Mouse (Mus musculus) CH12.LX (cell line): ENCODE results near the gene Angptl6. TPM values are rescaled to one million over a fixed set of nuclear protein-coding genes. Genes with fewer than 3 reads are reported as not detected.

Experiments used
- DNase-seq: peaks from one replicate; pipeline ENCODE4 v3.0.0-alpha.2; 2013; ENCODE audit errors: extremely low read depth
- H3K27ac ChIP-seq: 2 replicates; pipeline ENCODE4 v1.5.1; 2012; ENCODE audit warnings: low read depth, mild to moderate bottlenecking, control low read depth, moderate library complexity; ENCODE audit not compliant: insufficient read depth
- H3K27me3 ChIP-seq: replicated peaks from 2 replicates; pipeline ENCODE3; 2012; ENCODE audit warnings: inconsistent platforms
- H3K36me3 ChIP-seq, 2 experiments: replicated peaks in 1 of 2; 2 replicates each; pipeline versions ENCODE3 to v1.6.1; 2012; ENCODE audit warnings: inconsistent platforms in 1 of 2, low read length in 1 of 2, mild to moderate bottlenecking in 1 of 2, mixed read lengths in 1 of 2, moderate library complexity in 1 of 2; ENCODE audit not compliant: control insufficient read depth in 1 of 2, insufficient read depth in 1 of 2
- H3K4me1 ChIP-seq, 2 experiments: 2 replicates each; pipeline ENCODE4 v1.6.1; 2012; ENCODE audit warnings: inconsistent platforms in 1 of 2, moderate library complexity in 1 of 2; ENCODE audit not compliant: insufficient read depth in 2 of 2, control insufficient read depth in 1 of 2
- H3K4me2 ChIP-seq: 2 replicates; pipeline ENCODE4 v1.6.1; 2012; ENCODE audit warnings: low read depth, mild to moderate bottlenecking, control low read depth; ENCODE audit not compliant: poor library complexity, insufficient read depth, severe bottlenecking
- H3K4me3 ChIP-seq, 3 experiments: fragments of 150-350 bp in 1 of 3; sonication (generic) in 1 of 3; replicated peaks in 1 of 3; 2 replicates each; pipeline versions ENCODE3 to v1.5.1; 2011 to 2012; ENCODE audit warnings: low read depth in 2 of 3, low read length in 2 of 3, mild to moderate bottlenecking in 2 of 3, moderate library complexity in 2 of 3, control low read depth in 1 of 3, improper control_type of control experiment in 1 of 3, inconsistent platforms in 1 of 3, mixed read lengths in 1 of 3; ENCODE audit not compliant: poor library complexity in 1 of 3
- H3K79me2 ChIP-seq: replicated peaks from 2 replicates; pipeline ENCODE4 v1.6.1; 2012; ENCODE audit warnings: mild to moderate bottlenecking, moderate library complexity; ENCODE audit not compliant: control insufficient read depth, poor library complexity, insufficient read depth, severe bottlenecking; ENCODE audit errors: extremely low read depth
- H3K9ac ChIP-seq: 2 replicates; pipeline ENCODE4 v1.6.1; 2012; ENCODE audit warnings: low read depth, mild to moderate bottlenecking, control low read depth, moderate library complexity; ENCODE audit not compliant: insufficient read depth
- H3K9me3 ChIP-seq: replicated peaks from 2 replicates; pipeline ENCODE3; 2012; ENCODE audit warnings: low read length, inconsistent platforms, mixed read lengths
- BHLHE40 ChIP-seq: IDR thresholded peaks from 2 replicates; pipeline ENCODE4 v1.6.1; 2011; ENCODE audit warnings: mild to moderate bottlenecking, low read depth, low read length, improper control_type of control experiment
- CHD1 ChIP-seq: IDR thresholded peaks from 2 replicates; pipeline ENCODE4 v1.6.1; 2012; ENCODE audit warnings: low read depth, low read length, improper control_type of control experiment, inconsistent platforms
- ELF1 ChIP-seq: IDR thresholded peaks from 2 replicates; pipeline ENCODE4 v1.6.1; 2014; ENCODE audit warnings: low read depth, mild to moderate bottlenecking, inconsistent platforms, low read length, improper control_type of control experiment
- EP300 ChIP-seq: IDR thresholded peaks from 2 replicates; pipeline ENCODE4 v1.6.1; 2011; ENCODE audit warnings: low read length, improper control_type of control experiment
- ETS1 ChIP-seq: conservative IDR thresholded peaks from 2 replicates; pipeline ENCODE4 v1.6.1; 2012; ENCODE audit warnings: low read depth, mild to moderate bottlenecking, inconsistent platforms, low read length, improper control_type of control experiment, moderate library complexity
- HCFC1 ChIP-seq: IDR thresholded peaks from 2 replicates; pipeline ENCODE4 v1.6.1; 2012; ENCODE audit warnings: low read depth, mild to moderate bottlenecking, inconsistent platforms, low read length, improper control_type of control experiment
- IRF4 ChIP-seq: IDR thresholded peaks from 2 replicates; pipeline ENCODE4 v1.6.1; 2014; ENCODE audit warnings: low read depth, mild to moderate bottlenecking, inconsistent platforms, low read length, improper control_type of control experiment
- JUND ChIP-seq: conservative IDR thresholded peaks from 2 replicates; pipeline ENCODE4 v1.6.1; 2011; ENCODE audit warnings: low read depth, low read length, improper control_type of control experiment
- KAT2A ChIP-seq: IDR thresholded peaks from 2 replicates; pipeline ENCODE4 v1.6.1; 2012; ENCODE audit warnings: low read length, improper control_type of control experiment, inconsistent platforms; ENCODE audit not compliant: insufficient replicate concordance
- MAX ChIP-seq: IDR thresholded peaks from 2 replicates; pipeline ENCODE4 v1.6.1; 2011; ENCODE audit warnings: low read length, improper control_type of control experiment
- MAZ ChIP-seq: IDR thresholded peaks from 2 replicates; pipeline ENCODE4 v1.6.1; 2012; ENCODE audit warnings: low read depth, mild to moderate bottlenecking, inconsistent platforms, low read length, improper control_type of control experiment, moderate library complexity
- MXI1 ChIP-seq: IDR thresholded peaks from 2 replicates; pipeline ENCODE4 v1.6.1; 2011; ENCODE audit warnings: mild to moderate bottlenecking, low read depth, low read length, improper control_type of control experiment
- MYC ChIP-seq: IDR thresholded peaks from 2 replicates; pipeline ENCODE4 v1.6.1; 2011; ENCODE audit warnings: low read depth, mild to moderate bottlenecking, improper control_type of control experiment, low read length
- NRF1 ChIP-seq: IDR thresholded peaks from 2 replicates; pipeline ENCODE4 v1.6.1; 2014; ENCODE audit warnings: low read depth, mild to moderate bottlenecking, inconsistent platforms, low read length, improper control_type of control experiment, moderate library complexity
- POLR2AphosphoS2 ChIP-seq: IDR thresholded peaks from 2 replicates; pipeline ENCODE4 v1.6.1; 2011; ENCODE audit warnings: low read depth, low read length, improper control_type of control experiment
- SMC3 ChIP-seq: IDR thresholded peaks from 2 replicates; pipeline ENCODE4 v1.6.1; 2011; ENCODE audit warnings: low read depth, low read length, improper control_type of control experiment
- TBP ChIP-seq: conservative IDR thresholded peaks from 2 replicates; pipeline ENCODE4 v1.6.1; 2011; ENCODE audit warnings: low read depth, low read length, improper control_type of control experiment
- USF2 ChIP-seq: conservative IDR thresholded peaks from 2 replicates; pipeline ENCODE4 v1.6.1; 2011; ENCODE audit warnings: low read depth, low read length, improper control_type of control experiment
- ZC3H11A ChIP-seq: IDR thresholded peaks from 2 replicates; pipeline ENCODE4 v1.6.1; 2012; ENCODE audit warnings: low read depth, mild to moderate bottlenecking, inconsistent platforms, low read length, improper control_type of control experiment
- ZKSCAN1 ChIP-seq: IDR thresholded peaks from 2 replicates; pipeline ENCODE4 v1.6.1; 2012; ENCODE audit warnings: low read depth, inconsistent platforms, low read length, improper control_type of control experiment, borderline replicate concordance
- ZNF384 ChIP-seq: IDR thresholded peaks from 2 replicates; pipeline ENCODE4 v1.6.1; 2012; ENCODE audit warnings: low read depth, low read length, improper control_type of control experiment, inconsistent platforms
- dilution Hi-C: fragments of 300-500 bp; cut with MboI; formaldehyde crosslinking; loops from 2 replicates; pipeline ENCODE4 v1.14.3; 2020; ENCODE audit warnings: low sequenced_read_pairs; ENCODE audit not compliant: extremely low pct_unique_long_range_greater_than_20kb, extremely low pct_ligation_motif_present
- in situ Hi-C: fragments of 300-500 bp; cut with MboI; formaldehyde crosslinking; loops from 3 replicates; pipeline ENCODE4 v1.14.3; 2019; ENCODE audit warnings: low sequenced_read_pairs, low pct_ligation_motif_present, low pct_unique_long_range_greater_than_20kb, mixed read lengths
- polyA plus RNA-seq: library from polyadenylated mRNA; unstranded; fragments of >175 nt; gene quantifications from 2 replicates; pipeline ENCODE4 v1.2.1, GENCODE M21; 2012; ENCODE audit warnings: low read depth; ENCODE audit not compliant: insufficient read length
- total RNA-seq, 2 experiments: library from RNA; depleted of rRNA; stranded (reverse); fragments of 300-350 nt in 1 of 2; fragments of >200 nt in 1 of 2; gene quantifications; 2 replicates each; pipeline ENCODE4 v1.2.3; 2012 to 2014

Gene Angptl6
- total and polyA plus RNA-seq, 3 experiments: 0.57 to 11.8 (median 2.0) TPM

GRCm38 (mm10) chr9:20875021-20875790 lies 4.3 kb downstream of the Angptl6 start:
- TF ChIP-seq SMC3: no peak
- TF ChIP-seq EP300: no peak
- no peak for TF ChIP-seq MAX
- TF ChIP-seq MYC: no peak
- no peak for TF ChIP-seq NRF1
- no peak for TF ChIP-seq USF2
- TF ChIP-seq ZC3H11A: no peak
- no peak for TF ChIP-seq CHD1
- TF ChIP-seq JUND: no peak
- no peak for TF ChIP-seq ETS1
- no peak for TF ChIP-seq TBP
- TF ChIP-seq MXI1: no peak
- TF ChIP-seq ZNF384: no peak
- no peak for TF ChIP-seq ZKSCAN1
- TF ChIP-seq IRF4: no peak
- TF ChIP-seq BHLHE40: no peak
- no peak for TF ChIP-seq HCFC1
- TF ChIP-seq POLR2AphosphoS2: no peak; the same call in 1 of the 2 replicates
- TF ChIP-seq MAZ: no peak
- Histone ChIP-seq H3K79me2 (no peaks in the 10 kb centered on the region), H3K4me3 (no peak overlapping the region), H3K4me2 (no peak overlapping the region), H3K36me3 (peaks cover 43 to 46% of the 10 kb centered on the region in 2 experiments), H3K9me3 (no peaks in the 10 kb centered on the region), H3K27ac (no peak overlapping the region), H3K9ac (no peak overlapping the region), H3K4me1 (peaks cover 22 to 23% of the 10 kb centered on the region in 2 experiments), H3K27me3 (peaks cover 23% of the 10 kb centered on the region)
- in situ Hi-C loops: no loop called here
- DNase-seq: no peak
- dilution Hi-C loops: no loop called here

GRCm38 (mm10) chr9:20873521-20873920 lies 6.0 kb downstream of the Angptl6 start:
- DNase-seq: no peak
- peaks cover 15 to 20% of the 10 kb centered on the region in 2 experiments for H3K4me1 ChIP-seq
- H3K36me3 ChIP-seq: peaks cover 43 to 47% of the 10 kb centered on the region in 2 experiments
- dilution Hi-C loops (no loop called here), in situ Hi-C loops (no loop called here)
- no peak overlapping the region for H3K4me2 ChIP-seq
- peaks cover 37% of the 10 kb centered on the region for H3K27me3 ChIP-seq
- TF ChIP-seq BHLHE40 (no peak), TBP (no peak), IRF4 (no peak), ZNF384 (no peak), KAT2A (no peak), ELF1 (no peak), MAZ (no peak), POLR2AphosphoS2 (no peak)
- no peak overlapping the region for H3K4me3 ChIP-seq
- no peak overlapping the region for H3K27ac ChIP-seq
- H3K9ac ChIP-seq: no peak overlapping the region
- H3K9me3 ChIP-seq: no peaks in the 10 kb centered on the region
- H3K79me2 ChIP-seq: no peaks in the 10 kb centered on the region
